Mouse (Mus musculus) heart, adult 8-10 months (tissue): ENCODE data around the gene Pkp4. TPM values are rescaled to one million over a fixed set of nuclear protein-coding genes. Genes with fewer than 3 reads are reported as not detected.
"Not testable (repeated sequence)": the region's sequence is repeated elsewhere in the genome, so short reads cannot be mapped to it uniquely, and the experiment has no call there.

Experiments used
- DNase-seq: peaks from one replicate; pipeline ENCODE4 v3.0.0; 2022; ENCODE audit warnings: low spot score
- total RNA-seq, 4 experiments: library from RNA; stranded (reverse); gene quantifications; 2 replicates each; pipeline ENCODE4 v1.2.4; 2022

The Pkp4 gene
- total RNA-seq, 4 experiments from 2014 or later, result 165 to 198 (median 178) TPM

GRCm38 (mm10) chr2:59338926-59339325 is 178.3 kb downstream of the Pkp4 start:
- DNase-seq, result no peak

GRCm38 (mm10) chr2:59339776-59340539 is 179.3 kb downstream of the Pkp4 start:
- DNase-seq, result no peak

GRCm38 (mm10) chr2:59340878-59341277 is 180.2 kb downstream of the Pkp4 start:
- DNase-seq, result no peak

GRCm38 (mm10) chr2:59342591-59343210 is 182.1 kb downstream of the Pkp4 start:
- DNase-seq, result no peak

GRCm38 (mm10) chr2:59343834-59344233 is 183.2 kb downstream of the Pkp4 start:
- no peak for DNase-seq

GRCm38 (mm10) chr2:59344699-59345098 is 184.0 kb downstream of the Pkp4 start:
- DNase-seq, result no peak

GRCm38 (mm10) chr2:59345141-59345839 is 184.6 kb downstream of the Pkp4 start:
- no peak for DNase-seq

- DNase-seq, result peak; percentile 39
These were observed 185.8 kb downstream of the Pkp4 start for GRCm38 (mm10) chr2:59346443-59346842.

- DNase-seq, result no peak
These were observed 187.9 kb downstream of the Pkp4 start for GRCm38 (mm10) chr2:59348585-59348984.

GRCm38 (mm10) chr2:59350094-59350493 is 189.4 kb downstream of the Pkp4 start:
- no peak for DNase-seq

- no peak for DNase-seq
These were observed 190.9 kb downstream of the Pkp4 start for GRCm38 (mm10) chr2:59351303-59352099.

- no peak for DNase-seq
These were observed 193.2 kb downstream of the Pkp4 start for GRCm38 (mm10) chr2:59353821-59354220.

- no peak for DNase-seq
These were observed 195.1 kb downstream of the Pkp4 start for GRCm38 (mm10) chr2:59355531-59356289.

- no peak for DNase-seq
These were observed 199.2 kb downstream of the Pkp4 start for GRCm38 (mm10) chr2:59359760-59360342.

- DNase-seq, result no peak
These were observed 200.7 kb downstream of the Pkp4 start for GRCm38 (mm10) chr2:59361350-59361780.

- DNase-seq, result no peak
These were observed 203.6 kb downstream of the Pkp4 start for GRCm38 (mm10) chr2:59364156-59364842.

- DNase-seq, result no peak
These were observed 206.5 kb downstream of the Pkp4 start for GRCm38 (mm10) chr2:59367191-59367590.

- no peak for DNase-seq
These were observed 212.5 kb downstream of the Pkp4 start for GRCm38 (mm10) chr2:59373113-59373512.

- DNase-seq, result no peak
These were observed 217.4 kb downstream of the Pkp4 start for GRCm38 (mm10) chr2:59378096-59378495.

- not testable (repeated sequence) for DNase-seq
These were observed 218.2 kb downstream of the Pkp4 start for GRCm38 (mm10) chr2:59378861-59379260.
